Mouse (Mus musculus) ovary, postnatal 36 days (tissue): ENCODE measurements around the gene Olfr1209.

Experiments used
- DNase-seq: peaks from one replicate; pipeline ENCODE4 v3.0.0; 2022; ENCODE audit warnings: low spot score, mixed read lengths

The Olfr1209 gene

GRCm38 (mm10) chr2:88915057-88915456 lies at the start of gene Olfr1209:
Gene Olfr1209 (minus strand): TSS chr2:88915157.
- DNase-seq: no peak

DNA sequence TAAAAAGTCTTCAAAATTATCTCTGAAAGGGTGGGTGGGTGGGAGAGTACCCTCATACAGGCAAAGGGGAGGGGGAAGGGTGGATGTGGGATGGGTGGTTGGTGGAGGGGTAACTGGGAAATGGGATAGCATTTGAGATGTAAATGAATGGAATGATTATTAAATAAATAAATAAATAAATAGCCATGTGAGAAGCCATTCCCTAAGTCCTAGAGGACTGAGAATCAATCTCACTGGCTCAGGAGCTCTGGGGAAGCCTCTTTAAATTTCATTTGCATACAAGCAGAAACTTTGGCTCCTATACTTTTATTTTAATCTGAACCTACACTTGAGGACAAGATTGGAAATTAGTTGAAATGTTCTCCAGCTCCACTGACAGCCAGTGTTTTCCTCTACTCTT lies 38.7 kb upstream of the Olfr1209 start, which contains the start of gene Olfr1212:
Gene Olfr1212, plus strand, starts transcription at position 301 of the 400 bp plus-strand sequence.
- no peak for DNase-seq

GRCm38 (mm10) chr2:88938011-88938410 lies 23.1 kb upstream of the Olfr1209 start, which contains the start of gene Olfr1211:
Gene Olfr1211 (minus strand): TSS chr2:88938111.
- no peak for DNase-seq

- no peak for DNase-seq
Observed at GRCm38 (mm10) chr2:88902211-88902610, 12.7 kb downstream of the Olfr1209 start, which contains the start of gene Olfr1208. Gene Olfr1208 (minus strand): TSS chr2:88902311.

- no peak for DNase-seq
Observed at GRCm38 (mm10) chr2:88862931-88863330, 52.0 kb downstream of the Olfr1209 start, which contains the start of gene Olfr1206. Gene Olfr1206 (plus strand): TSS chr2:88863231.
